Mouse (Mus musculus) heart, postnatal 10 days (tissue): ENCODE measurements at regions not wholly inside any gene's neighbourhood (a gene's known extent, or its start where the extent isn't known, plus 50 kb on each side); places are given as distances from the start of the nearest gene placed in this dataset.

ENCODE experiments used
- DNase-seq, 2 experiments: peaks; one replicate each; pipeline ENCODE4 v3.0.0; 2021
- intact Hi-C: fragments of 180-260 bp; cut with DNase I; formaldehyde crosslinking; loops from one replicate; pipeline ENCODE4 v1.15.1; 2025

GRCm38 (mm10) chr17:72993134-72993533 is 75.0 kb downstream of the Lbh start:
- intact Hi-C loops, result no loop called here
- no peak for DNase-seq

- DNase-seq, result no peak
- intact Hi-C loops, result no loop called here
Observed at GRCm38 (mm10) chr17:72993626-72994025, 75.5 kb downstream of the Lbh start.

GRCm38 (mm10) chr17:72996539-72996938 is 78.4 kb downstream of the Lbh start:
- intact Hi-C loops, result loop anchor here (1.0 kb wide), 1 partner anchor 12 kb away; no protein-coding TSS in a partner anchor
- no peak for DNase-seq

- intact Hi-C loops, result no loop called here
- no peak for DNase-seq
Observed at GRCm38 (mm10) chr17:72997301-72997921, 79.3 kb downstream of the Lbh start.

GRCm38 (mm10) chr17:73005100-73005499 is 87.0 kb downstream of the Lbh start:
- no peak for DNase-seq
- intact Hi-C loops, result loop anchor here (10.0 kb wide), 1 partner anchor 290 kb away; no protein-coding TSS in a partner anchor

- peak; percentile 48 to 68 for DNase-seq
Observed at GRCm38 (mm10) chr17:73008901-73009300, 90.8 kb downstream of the Lbh start.

GRCm38 (mm10) chr17:73009962-73010361 is 91.9 kb downstream of the Lbh start:
- intact Hi-C loops, result loop anchor here (2.0 to 10.0 kb wide), 2 partner anchors 91 to 285 kb away; partner anchors contain the start of gene Lbh

More at GRCm38 (mm10) chr17:73008901-73009300, 90.8 kb downstream of the Lbh start:
- intact Hi-C loops, result loop anchor here (2.0 to 10.0 kb wide), 2 partner anchors 90 to 286 kb away; partner anchors contain the start of gene Lbh

GRCm38 (mm10) chr17:73012356-73012755 is 94.3 kb downstream of the Lbh start:
- peak; percentile 41 to 44 for DNase-seq

More at GRCm38 (mm10) chr17:73009962-73010361, 91.9 kb downstream of the Lbh start:
- DNase-seq, result peak; percentile 62 to 71

GRCm38 (mm10) chr17:73012954-73013353 is 94.8 kb upstream of the Lclat1 start:
- DNase-seq, result no peak
- intact Hi-C loops, result no loop called here

More at GRCm38 (mm10) chr17:73012356-73012755, 94.3 kb downstream of the Lbh start:
- intact Hi-C loops, result no loop called here

- intact Hi-C loops, result no loop called here
- DNase-seq, result peak; percentile 58 to 65
Observed at GRCm38 (mm10) chr17:73014090-73014853, 93.5 kb upstream of the Lclat1 start.

GRCm38 (mm10) chr17:73017173-73017572 is 90.6 kb upstream of the Lclat1 start:
- DNase-seq, result no peak
- intact Hi-C loops, result no loop called here

- intact Hi-C loops, result loop anchor here (1.0 to 5.0 kb wide), 2 partner anchors 46 to 205 kb away; no protein-coding TSS in a partner anchor
- peak; percentile 96 to 97 for DNase-seq
Observed at GRCm38 (mm10) chr17:73022630-73023051, 85.1 kb upstream of the Lclat1 start.

- DNase-seq, result peak; percentile 51 to 59
- intact Hi-C loops, result loop anchor here (5.0 kb wide), 1 partner anchor 204 kb away; no protein-coding TSS in a partner anchor
Observed at GRCm38 (mm10) chr17:73023362-73024107, 84.2 kb upstream of the Lclat1 start.

GRCm38 (mm10) chr17:73027122-73027521 is 80.7 kb upstream of the Lclat1 start:
- intact Hi-C loops, result loop anchor here (5.0 kb wide), 1 partner anchor 40 kb away; no protein-coding TSS in a partner anchor
- DNase-seq, result no peak

GRCm38 (mm10) chr17:73031796-73032195 is 76.0 kb upstream of the Lclat1 start:
- intact Hi-C loops, result no loop called here
- no peak for DNase-seq

- intact Hi-C loops, result no loop called here
- no peak for DNase-seq
Observed at GRCm38 (mm10) chr17:73032326-73032725, 75.5 kb upstream of the Lclat1 start.

GRCm38 (mm10) chr17:73034420-73034819 is 73.4 kb upstream of the Lclat1 start:
- intact Hi-C loops, result no loop called here
- DNase-seq, result no peak

GRCm38 (mm10) chr17:73034981-73035481 is 72.8 kb upstream of the Lclat1 start:
- no peak for DNase-seq
- intact Hi-C loops, result no loop called here

GRCm38 (mm10) chr17:73036845-73037244 is 70.9 kb upstream of the Lclat1 start:
- peak; percentile 51 to 65 for DNase-seq
- intact Hi-C loops, result loop anchor here (2.0 kb wide), 1 partner anchor 30 kb away; no protein-coding TSS in a partner anchor

- DNase-seq, result no peak
- intact Hi-C loops, result no loop called here
Observed at GRCm38 (mm10) chr17:73038586-73038985, 69.2 kb upstream of the Lclat1 start.
